Comparison of ENCODE assay signal across 10 mouse cellular contexts in the genomic region with DNA sequence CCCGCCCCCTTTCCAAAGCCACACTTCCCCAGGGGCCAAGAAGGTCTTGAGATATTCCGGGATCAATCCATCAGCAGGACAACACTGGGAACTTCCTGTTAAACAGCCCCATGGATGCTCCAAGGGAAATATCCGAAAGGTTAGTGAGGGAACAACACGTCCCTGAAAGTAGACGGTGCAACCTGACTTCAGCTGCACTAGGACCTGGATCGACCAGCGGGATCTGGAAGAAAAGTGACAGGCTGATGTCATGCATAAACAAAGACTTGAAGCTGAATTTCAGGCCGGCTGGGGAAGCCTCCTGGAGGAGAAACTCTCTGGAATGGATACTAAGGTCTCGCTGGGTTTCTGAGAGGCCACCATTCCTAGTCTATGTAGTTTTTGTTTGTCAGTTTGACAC. TPM values are rescaled to one million over a fixed set of nuclear protein-coding genes. Genes with fewer than 3 reads are reported as not detected.
DNase-seq lines count a peak whose midpoint lies in the region; ATAC-seq and TF ChIP-seq lines count a peak whose summit lies in the region.
"Had no signal": no experiment of that assay in that cellular context is flagged by ENCODE, and none has a peak within 500 bp of the region (broad histone marks: within the 10 kb centered on the region; RNA-seq: fewer than 3 reads in every experiment).

No protein-coding gene starts in this region.

- peaks cover 4% of the 10 kb centered on the region; the same call in 1 of the 2 replicates for H3K27me3 ChIP-seq in lung, embryonic 15.5 days
- H3K27me3 ChIP-seq in forebrain, embryonic 12.5 days, result no peaks in the 10 kb centered on the region
- no peaks in the 10 kb centered on the region; the same call in 1 of the 2 replicates for H3K27me3 ChIP-seq in liver, embryonic 11.5 days (replicated peaks; ENCODE audit: control insufficient read depth, insufficient read depth, low read length)

- no peak for TF ChIP-seq POLR2A in lung, adult 2 months (IDR thresholded peaks at IDR 0.05; ENCODE audit: borderline replicate concordance, extremely low read depth, low read depth, low read length)

- WGBS in lung, embryonic 15.5 days, result 2% methylated on average over 9 of the region's 9 CpGs
- WGBS in lung, adult 2 months, result 5% methylated on average over 9 of the region's 9 CpGs
- 1% methylated on average over 9 of the region's 9 CpGs for WGBS in forebrain, embryonic 12.5 days
- WGBS in liver, embryonic 11.5 days, result 5% methylated on average over 9 of the region's 9 CpGs

- no peak for TF ChIP-seq CTCF in lung, adult 2 months (IDR thresholded peaks at IDR 0.05; ENCODE audit: insufficient read depth, low read length)

- no peak overlapping the region for H3K27ac ChIP-seq in lung, embryonic 15.5 days
- peak overlapping the region; percentile 82; the same call in 1 of the 2 replicates for H3K27ac ChIP-seq in forebrain, embryonic 12.5 days
- H3K27ac ChIP-seq in liver, embryonic 11.5 days (ENCODE audit: low read depth, low read length), result peak overlapping the region; percentile 92

- H3K4me2 ChIP-seq in lung, embryonic 15.5 days, result peak overlapping the region; percentile 98
- H3K4me2 ChIP-seq in forebrain, embryonic 12.5 days, result peak overlapping the region; percentile 91
- peak overlapping the region; percentile 97 for H3K4me2 ChIP-seq in liver, embryonic 11.5 days

- H3K9me3 ChIP-seq in lung, embryonic 15.5 days, result no peaks in the 10 kb centered on the region
- 0 out of 2 replicates have a peak, but pooled peaks cover 7% of the 10 kb centered on the region for H3K9me3 ChIP-seq in forebrain, embryonic 12.5 days
- H3K9me3 ChIP-seq in liver, embryonic 11.5 days (ENCODE audit: control insufficient read depth, low read length), result 0 out of 2 replicates have a peak, but pooled peaks cover 3% of the 10 kb centered on the region

- peaks cover 16% of the 10 kb centered on the region for H3K4me1 ChIP-seq in lung, embryonic 15.5 days
- H3K4me1 ChIP-seq in lung, adult 2 months (ENCODE audit: control insufficient read depth, insufficient read depth, low read length), result peaks cover 5% of the 10 kb centered on the region; the same call in 1 of the 2 replicates
- H3K4me1 ChIP-seq in forebrain, embryonic 12.5 days, result peaks cover 29% of the 10 kb centered on the region
- H3K4me1 ChIP-seq in liver, embryonic 11.5 days (replicated peaks; ENCODE audit: control insufficient read depth, insufficient read depth, low read length), result peaks cover 39% of the 10 kb centered on the region

- DNase-seq in cerebellum, adult 8-10 months, result peak; percentile 56
- DNase-seq in cerebellum, adult 11-12 months, result no peak
- DNase-seq in lung, adult 2 months, result no peak
- DNase-seq in liver, embryonic 11.5 days (ENCODE audit: low spot score), result no peak
- no peak for DNase-seq in gastrocnemius, postnatal 10 days
- no peak for DNase-seq in gastrocnemius, postnatal 25 days

- H3K36me3 ChIP-seq in lung, embryonic 15.5 days, result no peaks in the 10 kb centered on the region
- H3K36me3 ChIP-seq in forebrain, embryonic 12.5 days (replicated peaks), result no peaks in the 10 kb centered on the region
- H3K36me3 ChIP-seq in liver, embryonic 11.5 days (ENCODE audit: control insufficient read depth, insufficient read depth, low read length), result no peaks in the 10 kb centered on the region

- no peak overlapping the region for H3K9ac ChIP-seq in lung, embryonic 15.5 days
- H3K9ac ChIP-seq in forebrain, embryonic 12.5 days, result peak overlapping the region; percentile 82
- H3K9ac ChIP-seq in liver, embryonic 11.5 days (ENCODE audit: low read depth, low read length), result peak overlapping the region; percentile 95

- ATAC-seq in lung, embryonic 15.5 days (ENCODE audit: borderline replicate concordance, extremely low read depth, low FRiP score, low TSS enrichment), result 0 out of 2 replicates have a peak, but pooled peaks have one; percentile 1
- peak; percentile 56 for ATAC-seq in forebrain, embryonic 12.5 days (ENCODE audit: low FRiP score)
- peak; percentile 2; the same call in 1 of the 2 replicates for ATAC-seq in liver, embryonic 11.5 days (replicated peaks; ENCODE audit: low FRiP score)

- H3K4me3 ChIP-seq in lung, embryonic 15.5 days, result peak overlapping the region; percentile 72
- no peak overlapping the region for H3K4me3 ChIP-seq in lung, adult 2 months (replicated peaks; ENCODE audit: extremely low read depth, low read depth, low read length)
- peak overlapping the region; percentile 70 for H3K4me3 ChIP-seq in forebrain, embryonic 12.5 days (replicated peaks)
- H3K4me3 ChIP-seq in liver, embryonic 11.5 days (ENCODE audit: low read depth, low read length), result peak overlapping the region; percentile 90
- H3K4me3 ChIP-seq: myocyte had no signal

RNA-seq across cellular contexts. Expression of gene Nup210, which starts 0.5 kb away (rescaled TPM):
- polyA plus RNA-seq in lung, embryonic 15.5 days (2015; fragmentation: Nextera tagmentation; extraction: Ambion mirVana), result 25.7 and 27.5 TPM in 2 replicates
- polyA plus RNA-seq in lung, adult 2 months (2012; rRNA removed), result 25.7 and 40.2 TPM in 2 replicates
- polyA plus RNA-seq in forebrain, embryonic 12.5 days (2016; fragmentation: Nextera tagmentation; extraction: Ambion mirVana), result 32.7 and 37.9 TPM in 2 replicates
- 53.5 and 58.3 TPM in 2 replicates for polyA plus RNA-seq in liver, embryonic 11.5 days (2014; fragmentation: Nextera tagmentation; extraction: Ambion mirVana)
- 10 to 100 TPM; 20.6 to 27.9 TPM for total RNA-seq in gastrocnemius, postnatal 10 days (2021)
- 10 to 100 TPM; 20.1 to 21.6 TPM for total RNA-seq in gastrocnemius, postnatal 25 days (2021)
- polyA plus RNA-seq: C2C12 had no signal

RNA-seq across cellular contexts. Expression of gene Hdac11, which starts 39.3 kb away (rescaled TPM):
- 7.5 and 8.2 TPM in 2 replicates for polyA plus RNA-seq in lung, embryonic 15.5 days (2015; fragmentation: Nextera tagmentation; extraction: Ambion mirVana)
- 18.4 and 18.7 TPM in 2 replicates for polyA plus RNA-seq in lung, adult 2 months (2012; rRNA removed)
- polyA plus RNA-seq in forebrain, embryonic 12.5 days (2016; fragmentation: Nextera tagmentation; extraction: Ambion mirVana), result 16.3 and 18.0 TPM in 2 replicates
- polyA plus RNA-seq in liver, embryonic 11.5 days (2014; fragmentation: Nextera tagmentation; extraction: Ambion mirVana), result 7.1 and 7.2 TPM in 2 replicates
- total RNA-seq in gastrocnemius, postnatal 10 days (2021), result 10 to 100 TPM; 14.1 to 17.2 TPM
- 1 to 10 TPM; 5.9 to 6.0 TPM for total RNA-seq in gastrocnemius, postnatal 25 days (2021)

Comparison
In these comparisons a context has a peak if more than half of its experiments do, and no peak if none do; other contexts are left out.
1. ATAC-seq: peak in every context shown above with its lines; median percentile 56 in forebrain, embryonic 12.5 days; 2 in liver, embryonic 11.5 days; 1 in lung, embryonic 15.5 days.